24 mouse cellular contexts compared by ENCODE assay signal in genomic region chr3:131662589-131663148, GRCm38 (mm10).
A peak's percentile ranks its signal among the peaks of the same experiment; 100 is the strongest.
DNase-seq lines count a peak whose midpoint lies in the region; ATAC-seq and TF ChIP-seq lines count a peak whose summit lies in the region.
"Had no signal": no experiment of that assay in that cellular context is flagged by ENCODE, and none has a peak within 500 bp of the region (broad histone marks: within the 10 kb centered on the region; RNA-seq: fewer than 3 reads in every experiment).

No protein-coding gene starts in this region.

- H3K36me3 ChIP-seq in hindbrain, postnatal 0 days (ENCODE audit: insufficient read depth, low read length): no peaks in the 10 kb centered on the region
- H3K36me3 ChIP-seq in hindbrain, embryonic 10.5 days: no peaks in the 10 kb centered on the region
- no peaks in the 10 kb centered on the region for H3K36me3 ChIP-seq in stomach, embryonic 14.5 days (ENCODE audit: control insufficient read depth, insufficient read depth, low read length)
- H3K36me3 ChIP-seq in stomach, postnatal 0 days (ENCODE audit: control insufficient read depth, insufficient read depth, low read length): no peaks in the 10 kb centered on the region
- H3K36me3 ChIP-seq in limb, embryonic 12.5 days: no peaks in the 10 kb centered on the region
- H3K36me3 ChIP-seq: G1E; heart, embryonic 10.5 days; limb, embryonic 15.5 days; lung, embryonic 15.5 days; midbrain, embryonic 15.5 days; neural tube, embryonic 12.5 days had no signal

- no peak overlapping the region for H3K27ac ChIP-seq in hindbrain, postnatal 0 days
- no peak overlapping the region for H3K27ac ChIP-seq in hindbrain, embryonic 10.5 days
- H3K27ac ChIP-seq in stomach, embryonic 14.5 days (ENCODE audit: low read length): no peak overlapping the region
- no peak overlapping the region for H3K27ac ChIP-seq in stomach, postnatal 0 days (replicated peaks)
- H3K27ac ChIP-seq in limb, embryonic 12.5 days: peak overlapping the region; percentile 50; the same call in 1 of the 2 replicates
- H3K27ac ChIP-seq: heart, embryonic 10.5 days; limb, embryonic 15.5 days; liver, embryonic 14.5 days; lung, embryonic 15.5 days; midbrain, embryonic 15.5 days; neural tube, embryonic 12.5 days had no signal

- H3K4me3 ChIP-seq in hindbrain, postnatal 0 days (ENCODE audit: low read length): no peak overlapping the region
- H3K4me3 ChIP-seq in hindbrain, embryonic 10.5 days: no peak overlapping the region
- H3K4me3 ChIP-seq in stomach, embryonic 14.5 days (ENCODE audit: low read depth, low read length): no peak overlapping the region
- no peak overlapping the region for H3K4me3 ChIP-seq in stomach, postnatal 0 days (ENCODE audit: low read depth, low read length)
- no peak overlapping the region for H3K4me3 ChIP-seq in limb, embryonic 12.5 days (replicated peaks)
- H3K4me3 ChIP-seq: heart, embryonic 10.5 days; limb, embryonic 15.5 days; lung, embryonic 15.5 days; midbrain, embryonic 15.5 days; neural tube, embryonic 12.5 days had no signal

- no peaks in the 10 kb centered on the region for H3K4me1 ChIP-seq in hindbrain, postnatal 0 days (ENCODE audit: insufficient read depth, low read length)
- no peaks in the 10 kb centered on the region for H3K4me1 ChIP-seq in hindbrain, embryonic 10.5 days (replicated peaks)
- H3K4me1 ChIP-seq in stomach, embryonic 14.5 days (ENCODE audit: control insufficient read depth, insufficient read depth, low read length): no peaks in the 10 kb centered on the region
- H3K4me1 ChIP-seq in stomach, postnatal 0 days (replicated peaks; ENCODE audit: control insufficient read depth, insufficient read depth): no peaks in the 10 kb centered on the region
- peaks cover 29% of the 10 kb centered on the region for H3K4me1 ChIP-seq in limb, embryonic 12.5 days (replicated peaks)
- H3K4me1 ChIP-seq: heart, embryonic 10.5 days; lung, embryonic 15.5 days; midbrain, embryonic 15.5 days; neural tube, embryonic 12.5 days had no signal

- 0 out of 2 replicates have a peak, but pooled peaks have one; percentile 35 for ATAC-seq in hindbrain, postnatal 0 days
- ATAC-seq in stomach, embryonic 14.5 days (ENCODE audit: insufficient number of reproducible peaks, insufficient read depth, low FRiP score, low read depth): peak; percentile 60; the same call in 1 of the 2 replicates
- no peak for ATAC-seq in stomach, postnatal 0 days (ENCODE audit: low FRiP score, low TSS enrichment)
- no peak for ATAC-seq in limb, embryonic 12.5 days (ENCODE audit: insufficient number of reproducible peaks, insufficient read depth, low FRiP score, low TSS enrichment, low read depth)
- ATAC-seq: hindbrain, embryonic 16.5 days; midbrain, embryonic 15.5 days had no signal

- H3K4me2 ChIP-seq in hindbrain, postnatal 0 days (ENCODE audit: low read depth, low read length): no peak overlapping the region
- H3K4me2 ChIP-seq in stomach, embryonic 14.5 days (replicated peaks; ENCODE audit: low read depth, low read length): no peak overlapping the region
- no peak overlapping the region for H3K4me2 ChIP-seq in stomach, postnatal 0 days (replicated peaks; ENCODE audit: low read depth)
- no peak overlapping the region for H3K4me2 ChIP-seq in limb, embryonic 12.5 days
- H3K4me2 ChIP-seq: limb, embryonic 15.5 days; lung, embryonic 15.5 days; midbrain, embryonic 15.5 days; neural tube, embryonic 12.5 days had no signal

- H3K9ac ChIP-seq in hindbrain, postnatal 0 days (replicated peaks; ENCODE audit: low read length): no peak overlapping the region
- H3K9ac ChIP-seq in stomach, embryonic 14.5 days (replicated peaks; ENCODE audit: low read depth, low read length): no peak overlapping the region
- no peak overlapping the region for H3K9ac ChIP-seq in stomach, postnatal 0 days (ENCODE audit: low read length)
- no peak overlapping the region for H3K9ac ChIP-seq in limb, embryonic 12.5 days (replicated peaks)
- H3K9ac ChIP-seq: limb, embryonic 15.5 days; liver, embryonic 14.5 days; lung, embryonic 15.5 days; midbrain, embryonic 15.5 days; neural tube, embryonic 12.5 days had no signal

- no peaks in the 10 kb centered on the region for H3K27me3 ChIP-seq in hindbrain, postnatal 0 days (ENCODE audit: insufficient read depth, low read length)
- no peaks in the 10 kb centered on the region for H3K27me3 ChIP-seq in hindbrain, embryonic 10.5 days (ENCODE audit: insufficient read depth, poor library complexity, severe bottlenecking)
- H3K27me3 ChIP-seq in stomach, embryonic 14.5 days (ENCODE audit: control insufficient read depth, insufficient read depth, low read length): no peaks in the 10 kb centered on the region
- H3K27me3 ChIP-seq in stomach, postnatal 0 days (ENCODE audit: control insufficient read depth, insufficient read depth, low read length): no peaks in the 10 kb centered on the region
- H3K27me3 ChIP-seq in limb, embryonic 12.5 days: no peaks in the 10 kb centered on the region
- H3K27me3 ChIP-seq: CH12.LX; limb, embryonic 15.5 days; lung, embryonic 15.5 days; midbrain, embryonic 15.5 days; neural tube, embryonic 12.5 days had no signal

- DNase-seq in hindbrain, postnatal 0 days (ENCODE audit: low spot score): no peak
- DNase-seq in hindbrain, embryonic 10.5 days (ENCODE audit: low spot score): no peak
- no peak for DNase-seq in stomach, postnatal 0 days (ENCODE audit: low spot score)
- DNase-seq in cerebellum, adult 11 months: no peak
- no peak for DNase-seq in right cerebral cortex, postnatal 25 days
- DNase-seq: adrenal gland, adult 2 months; cerebellum, adult 18-20 months; kidney, adult 11 months; kidney, postnatal 4 days; lung, postnatal 36 days; retina, postnatal 1 day; thymus, adult 2 months; thymus, postnatal 4 days had no signal

- H3K9me3 ChIP-seq in hindbrain, postnatal 0 days (ENCODE audit: low read length): no peaks in the 10 kb centered on the region
- no peaks in the 10 kb centered on the region for H3K9me3 ChIP-seq in hindbrain, embryonic 10.5 days
- H3K9me3 ChIP-seq in stomach, embryonic 14.5 days (ENCODE audit: control insufficient read depth, low read depth, low read length): no peaks in the 10 kb centered on the region
- H3K9me3 ChIP-seq in stomach, postnatal 0 days (ENCODE audit: control insufficient read depth, low read length): no peaks in the 10 kb centered on the region
- H3K9me3 ChIP-seq in limb, embryonic 12.5 days: no peaks in the 10 kb centered on the region
- H3K9me3 ChIP-seq: heart, embryonic 10.5 days; limb, embryonic 15.5 days; lung, embryonic 15.5 days; midbrain, embryonic 15.5 days; neural tube, embryonic 12.5 days had no signal

- no peak for TF ChIP-seq EP300 in stomach, postnatal 0 days (optimal IDR thresholded peaks at IDR 0.05)

- 73% methylated on average over 5 of the region's 5 CpGs for WGBS in hindbrain, postnatal 0 days
- WGBS in hindbrain, embryonic 10.5 days: 75% methylated on average over 5 of the region's 5 CpGs
- 81% methylated on average over 5 of the region's 5 CpGs for WGBS in stomach, embryonic 14.5 days
- WGBS in stomach, postnatal 0 days: 75% methylated on average over 5 of the region's 5 CpGs
- WGBS in limb, embryonic 12.5 days: 80% methylated on average over 5 of the region's 5 CpGs

- TF ChIP-seq CTCF in hindbrain, postnatal 0 days (IDR thresholded peaks at IDR 0.05; ENCODE audit: low read depth): no peak
- no peak for TF ChIP-seq CTCF in stomach, postnatal 0 days (IDR thresholded peaks at IDR 0.05; ENCODE audit: low read depth)

Comparison
In these comparisons a context has a peak if more than half of its experiments do, and no peak if none do; other contexts are left out.
1. ATAC-seq: peak in hindbrain, postnatal 0 days (single experiment) and stomach, embryonic 14.5 days (single experiment); none in stomach, postnatal 0 days (single experiment) and limb, embryonic 12.5 days (single experiment).